ENCODE assay signal across 21 mouse cellular contexts in genomic region chr5:4534512-4534911, GRCm38 (mm10).
"Had no signal": no experiment of that assay in that cellular context is flagged by ENCODE, and none has a peak within 500 bp of the region (broad histone marks: within the 10 kb centered on the region; RNA-seq: fewer than 3 reads in every experiment).

No protein-coding gene starts in this region.

- H3K27ac ChIP-seq: kidney, postnatal 0 days; layer of hippocampus, adult 2 months; limb, embryonic 12.5 days; limb, embryonic 15.5 days; liver, embryonic 14.5 days; midbrain, embryonic 10.5 days; midbrain, embryonic 13.5 days; stomach, embryonic 15.5 days had no signal

- H3K9me3 ChIP-seq: limb, embryonic 12.5 days; limb, embryonic 15.5 days; midbrain, embryonic 10.5 days; midbrain, embryonic 13.5 days; stomach, embryonic 15.5 days had no signal

- H3K4me3 ChIP-seq: layer of hippocampus, adult 2 months; limb, embryonic 12.5 days; limb, embryonic 15.5 days; midbrain, embryonic 10.5 days; midbrain, embryonic 13.5 days; stomach, embryonic 15.5 days had no signal

- ATAC-seq: liver, postnatal 0 days; lung, postnatal 0 days; midbrain, embryonic 13.5 days; midbrain, embryonic 16.5 days had no signal

- H3K27me3 ChIP-seq: limb, embryonic 12.5 days; limb, embryonic 15.5 days; midbrain, embryonic 13.5 days; stomach, embryonic 15.5 days had no signal

- H3K9ac ChIP-seq: limb, embryonic 12.5 days; limb, embryonic 15.5 days; liver, embryonic 14.5 days; liver, postnatal 0 days; lung, embryonic 14.5 days; midbrain, embryonic 13.5 days; stomach, embryonic 15.5 days had no signal

- H3K36me3 ChIP-seq: limb, embryonic 12.5 days; limb, embryonic 15.5 days; midbrain, embryonic 10.5 days; midbrain, embryonic 13.5 days; stomach, embryonic 15.5 days had no signal

- H3K4me2 ChIP-seq: limb, embryonic 12.5 days; limb, embryonic 15.5 days; liver, embryonic 11.5 days; lung, embryonic 14.5 days; midbrain, embryonic 13.5 days; stomach, embryonic 15.5 days had no signal

- DNase-seq: kidney, adult 2 months; kidney, postnatal 25 days; layer of hippocampus, adult 9-11 months; liver, postnatal 0 days; lung, embryonic 14.5 days; lung, postnatal 4 days; right cerebral cortex, adult 18-20 months; right cerebral cortex, postnatal 14 days; right cerebral cortex, postnatal 4 days; thymus, postnatal 36 days had no signal
